Mouse (Mus musculus) hindbrain, embryonic 14.5 days (tissue): Measurements from ENCODE around the gene Cdipt. TPM values are rescaled to one million over a fixed set of nuclear protein-coding genes. Genes with fewer than 3 reads are reported as not detected.
A peak's percentile ranks its signal among the peaks of the same experiment; 100 is the strongest.

Source experiments
- ATAC-seq: fragments of 200-750 bp; cut with Nextera tagmentation; 2 replicates; pipeline ENCODE4 v1.8.0; 2017; ENCODE audit warnings: moderate number of reproducible peaks, mild to moderate bottlenecking, moderate TSS enrichment, moderate library complexity; ENCODE audit not compliant: low FRiP score
- DNase-seq: peaks from one replicate; pipeline ENCODE4 v3.0.0-alpha.2; 2015; ENCODE audit warnings: low spot score
- H3K27ac ChIP-seq: fragments of 300-500 bp; sonication (generic); 2 replicates; pipeline ENCODE4 v1.5.1; 2014; ENCODE audit warnings: mild to moderate bottlenecking, moderate library complexity
- H3K27me3 ChIP-seq: fragments of 300-500 bp; sonication (generic); 2 replicates; pipeline ENCODE4 v1.6.1; 2014; ENCODE audit warnings: mild to moderate bottlenecking, low read length, mixed read lengths; ENCODE audit not compliant: control insufficient read depth, insufficient read depth
- H3K36me3 ChIP-seq: fragments of 300-500 bp; sonication (generic); replicated peaks from 2 replicates; pipeline ENCODE4 v1.6.1; 2014; ENCODE audit not compliant: control insufficient read depth, insufficient read depth
- H3K4me1 ChIP-seq: fragments of 300-500 bp; sonication (generic); replicated peaks from 2 replicates; pipeline ENCODE4 v1.6.1; 2014; ENCODE audit warnings: antibody characterized with exemption, low read length, mixed read lengths; ENCODE audit not compliant: control insufficient read depth, insufficient read depth
- H3K4me2 ChIP-seq: fragments of 300-500 bp; sonication (generic); replicated peaks from 2 replicates; pipeline ENCODE4 v1.6.1; 2014; ENCODE audit warnings: mild to moderate bottlenecking, moderate library complexity
- H3K4me3 ChIP-seq: fragments of 300-500 bp; sonication (generic); replicated peaks from 2 replicates; pipeline ENCODE4 v1.5.1; 2014; ENCODE audit warnings: mild to moderate bottlenecking, low read length
- H3K9ac ChIP-seq: fragments of 300-500 bp; sonication (generic); 2 replicates; pipeline ENCODE4 v1.6.1; 2014
- H3K9me3 ChIP-seq: fragments of 300-500 bp; sonication (generic); 2 replicates; pipeline ENCODE4 v1.6.1; 2016; ENCODE audit warnings: low read length; ENCODE audit not compliant: control insufficient read depth
- WGBS: fragments of 180-500 bp; shearing (Covaris S2); extraction: QIAGEN DNeasy Blood & Tissue Kit; methylation state at CpG from one replicate; pipeline ENCODE4 v1.1.7; 2014; 5-methylcytosine and 5-hydroxymethylcytosine counted together
- polyA plus RNA-seq: library from polyadenylated mRNA; unstranded; fragments of >200 nt; fragmentation: Nextera tagmentation; extraction: Ambion mirVana; gene quantifications from 2 replicates; pipeline ENCODE4 v1.2.1, GENCODE M21; 2014

Cdipt gene
- polyA plus RNA-seq, 1 experiment from 2014 or later = 110 TPM

DNA sequence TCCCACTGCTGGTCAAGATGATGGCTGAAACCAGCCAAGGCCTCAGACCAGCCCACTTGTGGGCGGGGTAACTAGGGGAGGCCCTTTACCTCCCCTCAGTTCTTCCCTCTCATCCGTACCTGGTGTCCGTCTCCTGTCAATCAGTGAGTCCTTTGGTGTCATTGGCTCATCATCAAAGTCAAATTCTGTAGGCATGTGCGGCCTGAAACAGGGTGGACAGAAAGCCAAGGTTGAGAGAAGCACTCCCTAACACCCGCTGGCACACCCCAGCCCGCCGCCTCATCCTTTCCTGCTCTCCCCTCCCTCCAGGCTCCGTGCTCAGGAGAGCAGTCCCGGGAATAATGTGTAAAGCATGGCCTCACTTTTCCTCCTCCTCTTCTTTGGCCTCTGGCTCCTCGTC, 40.4 kb downstream of the Cdipt start:
- Histone ChIP-seq H3K27me3 (no peaks in the 10 kb centered on the region), H3K4me3 (peak overlapping the region; percentile 57), H3K4me2 (peak overlapping the region; percentile 76), H3K9me3 (no peaks in the 10 kb centered on the region), H3K36me3 (peaks cover 38% of the 10 kb centered on the region), H3K9ac (peak overlapping the region; percentile 90), H3K4me1 (peaks cover 42% of the 10 kb centered on the region), H3K27ac (peak overlapping the region; percentile 96)
- DNase-seq (no peak), ATAC-seq (no peak)
- WGBS = 2% methylated on average over 10 of the region's 10 CpGs

DNA sequence TGATC, 40.6 kb downstream of the Cdipt start, which contains the start of gene Pagr1b:
TSS of gene Pagr1b (minus strand) at position 4 of the 5 bp plus-strand sequence.
- DNase-seq (no peak), ATAC-seq (no peak)
- H3K9ac ChIP-seq = peak within 1 kb of the TSS; percentile 90
- H3K36me3 ChIP-seq = peaks cover 38% of the 10 kb centered on the region
- peak within 1 kb of the TSS; percentile 96 for H3K27ac ChIP-seq
- no peaks in the 10 kb centered on the region for H3K27me3 ChIP-seq
- peaks cover 44% of the 10 kb centered on the region for H3K4me1 ChIP-seq
- H3K9me3 ChIP-seq = no peaks in the 10 kb centered on the region
- H3K4me3 ChIP-seq = peak within 1 kb of the TSS; percentile 57
- peak within 1 kb of the TSS; percentile 76 for H3K4me2 ChIP-seq

DNA sequence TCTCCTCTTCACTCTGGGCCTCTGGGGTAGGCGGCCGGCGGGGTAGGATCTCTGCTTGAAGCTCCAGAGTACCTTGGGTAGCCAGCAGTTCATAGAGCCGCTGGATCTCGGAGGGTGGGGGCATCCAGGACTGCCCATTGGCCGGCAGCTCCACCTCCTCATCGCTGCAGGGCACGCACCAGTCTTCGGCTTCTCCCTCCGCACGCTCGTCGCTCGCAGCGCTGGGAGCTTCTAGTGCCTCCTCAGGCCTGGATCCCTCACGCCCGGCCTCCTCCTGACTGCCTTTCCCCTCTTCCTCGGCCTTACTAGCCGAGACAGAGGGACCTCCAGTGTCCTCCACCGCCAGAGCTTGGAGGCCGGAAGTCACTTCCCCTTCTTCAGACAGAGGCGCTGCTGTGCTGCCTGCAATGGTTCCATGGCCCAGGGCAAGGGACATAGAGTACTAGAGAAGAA, 40.8 kb downstream of the Cdipt start:
- DNase-seq = no peak
- H3K27me3 ChIP-seq = no peaks in the 10 kb centered on the region
- 0% methylated on average over 22 of the region's 22 CpGs for WGBS
- H3K4me3 ChIP-seq = peak overlapping the region; percentile 57
- H3K4me1 ChIP-seq = peaks cover 46% of the 10 kb centered on the region
- peaks cover 38% of the 10 kb centered on the region for H3K36me3 ChIP-seq
- peak overlapping the region; percentile 96 for H3K27ac ChIP-seq
- no peaks in the 10 kb centered on the region for H3K9me3 ChIP-seq
- peak overlapping the region; percentile 76 for H3K4me2 ChIP-seq
- peak; percentile 32 for ATAC-seq
- H3K9ac ChIP-seq = peak overlapping the region; percentile 90

DNA sequence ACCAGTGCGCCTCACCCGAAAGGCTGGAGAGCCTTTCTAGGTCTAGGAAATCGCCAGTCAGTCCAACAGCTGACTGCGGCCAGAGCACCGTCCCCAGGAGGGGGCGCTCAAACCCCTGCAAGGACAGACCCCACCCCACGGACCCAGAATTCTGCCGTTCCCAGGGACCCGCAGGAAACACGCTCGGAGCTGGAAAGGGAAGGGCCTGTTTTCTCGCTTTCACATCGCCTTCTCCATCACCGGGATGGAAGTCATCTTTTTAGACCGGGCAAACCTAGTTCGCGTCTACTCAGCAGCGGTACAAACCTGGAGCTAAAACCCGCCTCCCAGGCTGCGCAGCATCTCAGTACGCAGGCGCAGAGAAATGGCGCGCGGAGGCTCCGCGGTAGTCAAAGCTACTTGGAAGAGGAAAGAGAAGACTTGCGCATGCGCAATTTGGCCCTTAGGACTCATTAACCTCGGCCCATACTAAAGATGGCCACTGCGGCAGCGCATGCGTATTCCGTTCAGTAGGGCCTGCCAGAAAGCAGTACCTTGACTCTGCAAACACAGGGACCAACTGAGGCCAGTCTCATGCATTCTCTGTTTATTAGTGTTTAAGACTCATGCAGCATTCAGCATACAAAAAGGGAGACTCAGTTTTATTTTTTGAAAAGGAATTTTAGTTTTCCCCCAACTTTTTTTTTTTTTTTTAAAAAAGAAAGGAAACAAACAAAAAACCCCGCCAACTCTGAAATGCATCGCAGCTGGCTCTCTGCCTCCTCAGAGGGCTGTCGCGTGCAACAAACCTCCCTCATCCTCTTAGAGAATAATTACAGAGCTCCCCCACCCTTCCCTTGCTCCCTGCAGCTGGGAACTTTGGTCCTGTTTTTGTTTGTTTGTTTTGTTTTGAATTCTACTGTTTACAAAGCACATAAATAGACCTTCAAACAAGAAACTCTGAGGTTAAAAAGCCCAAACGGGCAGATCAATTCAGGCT, 41.5 kb downstream of the Cdipt start, which contains the start of gene Pagr1a:
TSS of gene Pagr1a (minus strand) at position 382 of the 979 bp plus-strand sequence.
- Histone ChIP-seq H3K4me3 (peak within 1 kb of the TSS; percentile 57), H3K9me3 (no peaks in the 10 kb centered on the region), H3K4me2 (peak within 1 kb of the TSS; percentile 84), H3K4me1 (peaks cover 49% of the 10 kb centered on the region), H3K27me3 (no peaks in the 10 kb centered on the region), H3K36me3 (peaks cover 43% of the 10 kb centered on the region), H3K27ac (peak within 1 kb of the TSS; percentile 96), H3K9ac (peak within 1 kb of the TSS; percentile 90)
- DNase-seq (peak; percentile 100), ATAC-seq (peak; percentile 83)
- WGBS = 3% methylated on average over 39 of the region's 39 CpGs

GRCm38 (mm10) chr7:127017950-127018345, 42.2 kb downstream of the Cdipt start:
- Histone ChIP-seq H3K27me3 (no peaks in the 10 kb centered on the region), H3K4me1 (peaks cover 55% of the 10 kb centered on the region), H3K9me3 (no peaks in the 10 kb centered on the region), H3K36me3 (peaks cover 43% of the 10 kb centered on the region), H3K9ac (peak overlapping the region; percentile 37; the same call in 1 of the 2 replicates), H3K4me3 (0 out of 2 replicates have a peak overlapping the region, but pooled peaks have one; percentile 57), H3K27ac (peak overlapping the region; percentile 96; the same call in 1 of the 2 replicates), H3K4me2 (peak overlapping the region; percentile 84)
- DNase-seq (no peak), ATAC-seq (no peak)
- WGBS = 63% methylated on average over 6 of the region's 6 CpGs

- H3K27me3 ChIP-seq = no peaks in the 10 kb centered on the region
- H3K9me3 ChIP-seq = no peaks in the 10 kb centered on the region
- H3K4me3 ChIP-seq = no peak overlapping the region
- peak overlapping the region; percentile 82 for H3K9ac ChIP-seq
- peak overlapping the region; percentile 39; the same call in 1 of the 2 replicates for H3K27ac ChIP-seq
- ATAC-seq (no peak), DNase-seq (no peak)
- peaks cover 57% of the 10 kb centered on the region for H3K4me1 ChIP-seq
- peak overlapping the region; percentile 84 for H3K4me2 ChIP-seq
- WGBS = 89% methylated on average over 15 of the region's 15 CpGs
- peaks cover 43% of the 10 kb centered on the region for H3K36me3 ChIP-seq
These were observed 42.9 kb downstream of the Cdipt start for GRCm38 (mm10) chr7:127018416-127019305.

GRCm38 (mm10) chr7:127019306-127019960, 43.7 kb downstream of the Cdipt start:
- H3K27ac ChIP-seq = no peak overlapping the region
- ATAC-seq (no peak), DNase-seq (no peak)

DNA sequence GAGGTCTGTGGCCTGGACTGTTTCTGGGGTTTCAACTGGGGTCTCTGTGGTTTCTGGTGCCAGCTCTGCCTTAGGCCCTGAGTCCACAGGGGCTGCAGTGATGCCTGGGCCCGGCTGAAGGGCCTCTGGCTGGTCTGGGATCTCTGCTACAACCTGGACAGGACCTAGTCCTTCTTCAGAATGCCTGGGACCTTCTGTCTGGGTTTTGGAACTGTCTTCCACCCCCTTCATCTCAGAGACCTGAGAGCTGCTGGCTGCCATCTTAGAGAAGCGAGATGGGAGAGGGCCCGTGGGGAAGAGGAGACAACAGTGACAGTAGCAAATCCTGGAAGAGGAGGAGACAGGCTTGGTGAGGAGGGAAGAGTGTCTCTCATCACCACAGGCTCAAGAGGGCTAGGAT, 44.3 kb downstream of the Cdipt start:
- WGBS = 53% methylated on average over 3 of the region's 3 CpGs

More at GRCm38 (mm10) chr7:127019306-127019960, 43.7 kb downstream of the Cdipt start:
- no peaks in the 10 kb centered on the region for H3K27me3 ChIP-seq
- peak overlapping the region; percentile 82 for H3K9ac ChIP-seq
- WGBS = 77% methylated on average over 14 of the region's 14 CpGs
- peaks cover 44% of the 10 kb centered on the region for H3K36me3 ChIP-seq
- H3K4me2 ChIP-seq = peak overlapping the region; percentile 84
- peak overlapping the region; percentile 51; the same call in 1 of the 2 replicates for H3K4me3 ChIP-seq
- peaks cover 62% of the 10 kb centered on the region for H3K4me1 ChIP-seq
- H3K9me3 ChIP-seq = no peaks in the 10 kb centered on the region

More for the DNA sequence above, 44.3 kb downstream of the Cdipt start:
- ATAC-seq (no peak), DNase-seq (no peak)
- Histone ChIP-seq H3K9me3 (no peaks in the 10 kb centered on the region), H3K36me3 (peaks cover 42% of the 10 kb centered on the region), H3K4me2 (peak overlapping the region; percentile 84), H3K4me1 (peaks cover 63% of the 10 kb centered on the region), H3K27me3 (no peaks in the 10 kb centered on the region), H3K4me3 (peak overlapping the region; percentile 51), H3K9ac (peak overlapping the region; percentile 82), H3K27ac (no peak overlapping the region; the same call in 1 of the 2 replicates)
